Mouse (Mus musculus) ovary, postnatal 36 days (tissue): Measurements from ENCODE around the gene Slc25a5.

Experiments
- DNase-seq: peaks from one replicate; pipeline ENCODE4 v3.0.0; 2022; ENCODE audit warnings: low spot score, mixed read lengths

Slc25a5 gene

DNA sequence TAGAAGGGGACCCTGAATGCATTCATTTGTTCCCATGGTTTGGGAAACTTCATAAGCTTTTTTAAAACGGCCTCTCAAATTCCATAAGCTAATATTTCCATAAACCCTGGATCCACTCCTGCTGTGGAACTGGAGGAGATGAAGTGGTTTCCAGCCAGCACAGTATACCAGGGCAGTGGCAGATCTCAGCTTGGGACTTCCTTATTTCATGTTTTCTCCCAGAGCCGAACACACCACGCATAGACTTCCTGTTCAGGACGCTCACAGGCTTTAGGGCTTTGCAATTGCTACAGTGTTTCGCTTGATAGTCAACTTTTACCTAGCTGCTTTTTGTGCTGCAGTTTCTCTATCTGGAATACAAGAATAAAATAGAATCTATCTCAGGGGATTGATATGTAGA, 7.7 kb downstream of the Slc25a5 start:
- DNase-seq = no peak

- no peak for DNase-seq
These were observed 8.7 kb downstream of the Slc25a5 start for GRCm38 (mm10) chrX:36804196-36804595.

- no peak for DNase-seq
These were observed 10.2 kb downstream of the Slc25a5 start for GRCm38 (mm10) chrX:36805466-36806235.

- DNase-seq = peak; percentile 86
These were observed 12.2 kb downstream of the Slc25a5 start for GRCm38 (mm10) chrX:36807360-36808317.

- DNase-seq = no peak
These were observed 12.8 kb downstream of the Slc25a5 start for GRCm38 (mm10) chrX:36808318-36808683.

DNA sequence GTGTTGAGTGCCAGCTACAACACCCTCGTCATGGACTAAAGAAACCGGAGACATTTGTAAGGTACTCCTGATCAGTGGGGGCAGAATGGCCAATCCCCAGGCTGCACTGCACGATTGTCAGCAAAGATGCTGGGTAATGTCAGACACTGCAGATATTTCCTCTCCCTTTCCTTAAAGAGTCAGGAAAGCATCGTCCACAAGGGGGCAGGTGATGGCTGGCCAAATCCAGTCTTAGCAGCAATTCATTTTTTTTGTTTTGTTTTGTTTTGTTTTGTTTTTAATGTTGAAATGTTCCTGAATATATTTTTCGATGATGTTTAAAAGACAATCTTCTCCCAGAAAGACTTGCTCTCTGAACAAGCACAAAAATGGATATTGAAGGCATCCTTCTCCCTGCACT, 15.9 kb downstream of the Slc25a5 start:
- DNase-seq = no peak

DNA sequence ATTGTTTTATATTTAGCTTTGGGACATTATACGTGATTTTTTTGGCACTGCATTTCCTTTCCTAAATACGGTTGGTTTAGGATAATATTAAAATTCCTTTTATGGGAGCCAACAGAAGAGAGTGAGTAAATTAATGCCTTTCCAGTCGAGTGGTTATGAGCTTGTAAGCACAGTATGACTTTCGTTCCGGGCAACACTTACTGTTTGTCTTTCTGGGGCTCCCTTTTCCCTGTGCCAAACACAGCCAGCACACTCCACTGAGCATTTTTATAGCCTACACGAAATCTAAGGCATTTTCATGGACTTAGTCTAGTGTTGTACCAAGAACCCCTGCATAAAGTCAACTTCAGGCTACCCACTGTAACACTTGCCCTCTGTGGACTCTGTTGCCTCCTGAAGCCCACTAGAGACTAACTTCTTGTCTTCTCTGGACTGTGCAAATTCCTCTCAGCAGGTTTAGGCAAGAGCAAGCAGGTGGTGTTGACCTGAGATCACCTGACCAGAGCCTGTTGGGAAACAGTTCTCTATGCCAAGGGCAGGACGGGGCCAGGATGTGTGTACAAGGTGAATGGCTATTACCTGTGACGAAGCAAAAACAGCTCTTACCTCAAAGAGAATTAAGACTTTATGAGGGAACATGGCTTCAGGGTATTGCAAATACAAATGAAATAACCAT, 18.8 kb downstream of the Slc25a5 start:
- DNase-seq = no peak

DNA sequence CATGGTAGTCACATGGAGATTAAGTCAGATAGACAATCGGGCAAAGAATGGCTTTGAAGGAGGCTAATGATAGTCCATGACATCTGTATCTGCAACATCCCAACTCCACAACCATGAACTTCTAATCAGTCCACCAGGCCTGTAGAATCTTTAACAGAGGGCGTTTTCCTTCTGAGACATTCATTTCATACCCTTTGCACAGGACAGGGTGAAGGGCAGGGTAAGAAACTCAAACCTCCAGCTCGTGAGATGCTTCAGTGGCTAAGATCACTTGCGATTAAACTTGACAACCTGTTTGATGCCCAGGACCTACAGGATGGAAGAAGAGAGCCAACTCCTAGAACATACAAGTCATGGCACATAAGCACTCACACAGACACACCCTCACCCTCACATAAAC, 19.6 kb downstream of the Slc25a5 start:
- DNase-seq = no peak

DNA sequence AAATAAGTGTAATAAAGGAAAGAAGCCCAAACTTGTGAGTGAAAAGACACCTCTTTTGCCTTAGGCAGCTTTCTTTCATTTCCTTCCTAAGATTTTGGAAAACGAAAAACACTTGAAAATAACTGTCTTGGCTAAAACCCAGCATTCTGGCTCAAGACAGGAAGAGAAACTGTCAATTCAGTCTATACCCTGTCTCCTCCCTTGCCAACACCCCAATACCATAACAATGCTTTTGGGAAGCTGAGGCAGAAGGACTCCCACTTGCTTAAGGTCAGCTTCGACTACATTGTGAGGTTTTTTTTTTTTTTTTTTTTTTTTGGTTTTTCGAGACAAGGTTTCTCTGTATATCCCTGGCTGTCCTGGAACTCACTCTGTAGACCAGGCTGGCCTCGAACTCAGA, 20.0 kb downstream of the Slc25a5 start:
- DNase-seq = no peak

- no peak for DNase-seq
These were observed 21.0 kb downstream of the Slc25a5 start for GRCm38 (mm10) chrX:36816368-36816899.

GRCm38 (mm10) chrX:36816953-36817441, 21.5 kb downstream of the Slc25a5 start:
- no peak for DNase-seq

- DNase-seq = no peak
These were observed 24.1 kb downstream of the Slc25a5 start for GRCm38 (mm10) chrX:36819575-36819974.

GRCm38 (mm10) chrX:36820201-36820600, 24.8 kb downstream of the Slc25a5 start:
- DNase-seq = peak; percentile 23

GRCm38 (mm10) chrX:36823932-36824711, 28.7 kb downstream of the Slc25a5 start:
- DNase-seq = no peak

- peak; percentile 24 for DNase-seq
These were observed 29.6 kb downstream of the Slc25a5 start for GRCm38 (mm10) chrX:36825032-36825431.

GRCm38 (mm10) chrX:36826873-36827272, 31.4 kb downstream of the Slc25a5 start:
- no peak for DNase-seq

- DNase-seq = peak; percentile 49
These were observed 34.8 kb downstream of the Slc25a5 start for GRCm38 (mm10) chrX:36830271-36830670.

DNA sequence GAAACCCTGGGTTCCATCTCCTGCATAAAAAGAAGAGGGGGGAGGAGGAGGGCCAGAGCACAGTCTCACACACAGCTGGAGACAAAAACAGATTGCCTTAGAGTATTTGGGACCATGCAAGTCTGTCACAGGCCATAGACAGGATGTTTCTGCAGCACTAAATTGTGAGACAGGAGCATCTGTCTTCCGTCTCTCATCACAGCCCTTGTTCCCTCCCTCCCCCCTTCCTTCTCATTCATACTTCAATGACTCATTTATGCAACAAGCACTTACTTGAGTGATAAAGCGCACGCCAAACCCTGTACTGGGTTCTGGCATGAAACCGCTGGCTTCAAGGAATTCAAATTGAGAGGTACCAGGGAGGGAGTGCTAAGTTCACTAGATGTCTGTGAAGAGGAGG, 36.2 kb downstream of the Slc25a5 start:
- DNase-seq = no peak

- peak; percentile 45 for DNase-seq
These were observed 38.1 kb downstream of the Slc25a5 start for GRCm38 (mm10) chrX:36833397-36834084.

GRCm38 (mm10) chrX:36837069-36837676, 41.7 kb downstream of the Slc25a5 start:
- no peak for DNase-seq
